Mouse (Mus musculus) telencephalon, adult 2 months (tissue): ENCODE results near the gene Hfe2.
"Not testable (repeated sequence)": the region's sequence is repeated elsewhere in the genome, so short reads cannot be mapped to it uniquely, and the experiment has no call there.

Source experiments
- DNase-seq: peaks from one replicate; pipeline ENCODE4 v3.0.0-alpha.2; 2011; ENCODE audit warnings: low read depth, low spot score

The Hfe2 gene

DNA sequence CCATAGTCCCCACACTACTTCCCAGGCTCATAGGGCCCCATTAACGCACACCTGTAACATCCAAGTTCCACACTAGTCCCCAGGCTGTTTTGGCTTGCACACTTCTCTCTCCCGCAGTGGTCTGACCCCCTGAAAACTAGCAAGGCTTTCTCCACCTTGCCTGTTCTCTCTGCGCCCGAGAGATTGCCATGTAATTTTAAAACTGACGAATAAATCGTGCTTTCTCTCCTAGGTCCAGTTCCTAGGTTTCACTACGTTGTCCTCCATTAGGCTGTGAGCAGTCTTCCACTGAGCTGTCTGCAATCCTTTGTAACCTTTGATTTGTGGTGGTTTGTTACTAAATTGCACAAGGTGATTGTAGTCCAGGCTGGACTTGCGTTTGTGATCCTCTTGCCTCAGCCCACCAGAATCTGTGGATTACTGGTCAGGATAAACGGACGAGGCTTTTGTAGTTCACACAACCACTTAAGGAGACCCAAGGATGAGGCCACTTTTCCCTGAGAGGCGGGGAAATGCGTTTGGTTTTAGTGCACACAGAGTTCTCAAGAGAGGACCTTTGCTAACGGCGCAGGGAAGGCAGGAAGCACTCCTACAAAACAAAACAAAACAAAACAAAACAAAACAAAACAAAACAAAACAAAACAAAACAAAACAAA, 28.2 kb upstream of the Hfe2 start:
- not testable (repeated sequence) for DNase-seq

DNA sequence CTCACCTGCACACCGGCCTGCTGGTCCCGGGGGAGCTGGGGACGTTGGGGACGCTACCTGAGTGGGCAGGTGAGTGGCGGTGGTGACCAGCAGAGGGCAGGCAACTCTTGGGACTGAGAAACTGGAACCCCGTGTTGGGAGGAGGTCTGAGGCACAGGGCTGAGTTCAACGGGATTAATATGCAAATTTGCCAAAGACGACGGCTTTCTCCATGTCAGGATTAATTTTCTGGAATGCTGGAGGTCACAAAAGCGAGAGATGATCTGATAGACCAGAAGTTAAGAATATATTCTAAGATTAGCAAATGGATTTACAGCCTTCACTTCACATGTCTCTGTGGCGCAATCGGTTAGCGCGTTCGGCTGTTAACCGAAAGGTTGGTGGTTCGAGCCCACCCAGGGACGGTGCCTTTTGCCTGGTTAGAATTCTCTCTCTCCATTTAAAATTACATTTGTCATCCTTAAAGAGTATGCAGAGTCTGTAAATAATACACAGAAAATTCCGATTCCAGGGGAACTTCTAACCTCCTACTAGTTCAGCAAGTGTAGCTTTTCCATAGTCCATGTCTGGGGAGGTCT, 27.4 kb upstream of the Hfe2 start:
- DNase-seq, result peak; percentile 44

DNA sequence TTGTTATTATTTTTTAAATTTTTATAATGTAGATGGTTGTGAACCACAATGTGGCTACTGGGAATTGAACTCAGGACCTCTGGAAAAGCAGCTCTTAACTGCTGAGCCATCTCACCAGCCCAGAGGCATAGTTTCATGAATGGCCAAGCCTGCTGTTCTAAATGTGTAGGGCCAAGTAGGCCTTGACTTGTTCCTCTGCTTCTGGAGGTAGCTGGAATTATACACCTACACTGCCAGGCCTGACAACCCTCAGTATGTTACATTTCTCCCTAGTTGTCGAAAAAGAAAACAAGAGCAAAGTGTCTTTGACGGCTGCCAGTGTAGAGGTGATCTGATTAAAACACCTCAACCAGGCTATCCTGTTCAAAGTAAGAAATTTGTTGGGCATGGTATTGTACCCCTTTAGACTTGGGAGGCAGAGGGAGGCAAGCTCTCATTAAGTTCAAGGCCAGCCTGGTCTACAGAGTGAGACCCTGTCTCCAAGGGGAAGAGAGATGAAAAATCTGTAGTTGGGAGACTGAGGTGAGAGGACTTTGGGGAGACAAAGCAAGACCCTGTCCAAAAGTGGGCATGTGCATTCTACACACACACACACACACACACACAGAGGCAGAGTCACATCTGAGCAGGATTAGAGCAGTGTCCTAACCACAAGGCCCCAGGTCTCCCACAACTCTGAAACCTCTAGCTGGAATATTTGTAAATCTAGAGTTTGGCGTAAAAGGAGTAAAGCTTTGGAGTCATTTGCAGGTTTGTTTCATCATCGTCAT, 26.3 kb upstream of the Hfe2 start:
- no peak for DNase-seq

DNA sequence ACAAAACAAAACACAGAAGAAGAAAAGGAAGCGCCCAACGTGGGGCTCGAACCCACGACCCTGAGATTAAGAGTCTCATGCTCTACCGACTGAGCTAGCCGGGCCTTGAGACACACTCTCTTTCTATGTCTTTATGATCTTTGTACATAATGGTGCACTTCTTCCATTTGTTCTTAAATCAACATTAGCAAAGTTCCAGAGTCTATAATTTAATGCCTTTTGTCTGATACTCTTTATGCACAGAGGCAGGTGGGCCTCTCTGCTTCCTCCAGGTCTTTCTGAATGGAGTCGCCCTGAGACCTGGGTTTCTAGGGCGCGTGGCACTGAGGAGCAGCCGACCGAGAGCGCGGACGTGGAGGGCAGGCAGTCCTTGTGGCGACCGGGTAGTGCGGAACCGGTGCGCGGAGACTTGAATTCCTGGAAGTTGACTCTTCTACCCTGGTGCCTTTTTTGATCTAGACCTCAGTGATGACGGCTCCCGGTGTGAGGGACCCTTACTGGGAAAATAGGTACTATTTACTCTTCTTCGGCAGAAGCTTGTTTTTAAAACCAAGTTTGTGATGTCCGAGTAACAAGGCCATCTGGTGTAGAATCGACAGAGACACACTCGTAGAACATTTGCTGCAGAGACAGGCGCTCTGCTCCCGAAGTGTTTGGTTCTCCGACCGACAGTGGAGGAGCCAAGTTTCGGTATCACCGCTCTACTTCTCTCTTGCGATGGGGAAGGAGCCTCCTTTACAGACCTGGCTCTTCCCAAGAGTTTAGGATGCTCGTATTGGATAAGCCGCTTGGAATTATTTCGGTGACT, 25.3 kb upstream of the Hfe2 start:
- DNase-seq, result peak; percentile 64

DNA sequence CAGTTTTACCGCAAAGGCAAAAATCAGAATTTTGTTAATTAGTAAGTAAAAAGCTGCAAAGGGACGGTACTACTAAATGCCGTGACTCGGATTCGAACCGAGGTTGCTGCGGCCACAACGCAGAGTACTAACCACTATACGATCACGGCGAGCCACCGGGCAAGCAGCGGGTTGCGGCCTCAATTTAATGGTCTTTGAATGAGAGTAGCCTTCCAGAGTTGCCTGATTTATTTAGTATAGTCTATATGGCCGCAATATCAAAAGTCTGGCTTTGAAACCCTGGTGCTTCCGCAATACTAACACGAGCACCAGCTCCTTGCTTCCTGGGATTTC, 24.7 kb upstream of the Hfe2 start:
- peak; percentile 76 for DNase-seq

DNA sequence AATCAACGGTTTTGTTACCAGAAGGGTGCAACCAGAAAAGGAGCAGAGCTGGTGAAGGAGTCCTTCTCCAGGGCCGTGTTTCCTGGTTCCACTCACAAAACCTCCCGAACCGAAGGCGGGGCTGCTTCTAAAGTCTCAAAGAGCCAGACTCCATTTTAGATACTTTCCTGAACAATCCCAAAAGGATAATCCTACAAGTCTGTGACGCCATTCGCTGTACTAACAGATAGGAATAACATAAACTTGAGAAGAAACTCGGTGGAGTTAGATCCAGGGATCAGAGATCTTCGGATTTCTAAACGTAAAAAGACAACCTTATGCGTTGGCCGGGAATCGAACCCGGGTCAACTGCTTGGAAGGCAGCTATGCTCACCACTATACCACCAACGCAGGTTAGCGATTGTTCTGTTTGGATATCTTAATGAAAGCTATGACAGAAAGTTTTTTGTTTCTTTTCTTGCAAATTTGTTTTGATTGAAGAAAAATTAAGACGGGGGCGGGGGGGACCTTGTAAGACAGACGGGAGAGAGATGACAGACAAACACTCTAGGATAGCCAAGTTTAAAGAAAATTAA, 24.2 kb upstream of the Hfe2 start:
- DNase-seq, result peak; percentile 55

DNA sequence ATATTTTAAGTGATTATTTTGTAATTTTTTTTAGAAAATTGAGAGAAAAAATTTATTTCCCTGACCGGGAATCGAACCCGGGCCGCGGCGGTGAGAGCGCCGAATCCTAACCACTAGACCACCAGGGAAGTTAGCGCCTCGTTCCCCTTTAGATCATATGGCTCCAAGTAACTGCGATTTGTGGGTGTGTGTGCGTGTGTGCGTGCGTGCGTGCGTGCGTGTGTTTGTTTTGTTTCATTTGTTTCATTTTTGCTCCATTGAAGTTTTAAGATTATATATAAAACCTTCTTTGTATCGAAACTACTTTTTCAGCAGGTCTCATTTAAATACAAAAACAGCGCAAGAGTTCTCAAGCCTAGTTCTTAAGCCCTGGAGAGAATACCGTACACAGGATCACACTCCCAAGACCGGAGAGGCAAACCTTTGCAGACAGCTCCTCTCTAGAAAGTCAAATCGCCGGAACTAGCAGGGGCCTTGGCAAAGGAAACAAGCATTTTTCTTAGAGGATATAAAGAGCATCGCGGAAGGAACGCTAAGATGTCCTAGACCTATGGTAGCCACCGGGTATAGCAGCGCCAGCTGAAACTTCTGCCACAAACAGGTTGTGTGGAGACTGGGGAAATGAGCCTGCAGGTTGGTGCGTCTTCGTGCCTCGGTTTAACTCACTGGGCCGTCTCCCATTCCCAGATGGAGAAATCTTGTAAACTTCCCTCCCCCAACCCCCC, 23.4 kb upstream of the Hfe2 start:
- peak; percentile 59 for DNase-seq

DNA sequence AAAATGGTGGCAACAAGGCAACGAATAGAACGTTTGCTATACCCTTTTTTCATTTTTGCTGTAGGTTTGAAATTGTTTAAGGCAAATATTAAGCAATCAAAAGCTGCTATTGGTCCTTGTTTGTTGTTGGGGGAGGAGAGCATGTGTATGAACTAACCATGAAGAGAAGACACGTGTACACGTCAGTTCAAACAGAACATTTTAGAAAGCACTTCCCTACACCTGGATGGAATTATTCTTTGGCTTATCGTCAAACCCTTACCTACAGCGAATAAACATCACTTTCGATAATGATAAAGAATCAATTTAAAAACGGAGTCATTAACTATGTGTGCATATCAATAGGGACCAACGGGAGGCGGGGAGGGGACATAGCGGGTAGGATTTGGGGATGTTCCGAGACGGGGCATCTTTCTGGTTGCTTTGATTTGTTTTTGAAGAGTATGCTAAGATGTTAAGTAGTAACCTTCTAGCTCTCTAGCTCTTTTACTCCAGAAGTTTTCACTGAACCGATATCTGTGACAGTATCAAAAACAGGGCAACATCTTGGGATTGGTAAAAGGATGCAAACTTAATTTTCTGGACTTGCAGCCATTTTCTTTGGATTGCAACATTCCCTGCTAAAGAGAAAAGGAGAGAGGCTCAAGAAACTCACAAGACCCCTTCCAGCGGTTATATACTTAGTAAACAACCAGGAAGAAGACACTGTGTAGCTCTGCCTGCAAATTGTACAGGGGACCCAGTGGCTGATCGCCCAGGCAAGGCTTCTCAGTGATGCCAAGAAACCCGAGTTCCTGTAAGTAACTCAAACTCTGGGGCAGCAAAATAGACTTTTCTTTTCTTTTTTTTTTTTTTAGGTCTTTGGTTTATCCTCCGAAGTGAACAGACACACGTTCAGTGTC, 22.5 kb upstream of the Hfe2 start:
- no peak for DNase-seq

DNA sequence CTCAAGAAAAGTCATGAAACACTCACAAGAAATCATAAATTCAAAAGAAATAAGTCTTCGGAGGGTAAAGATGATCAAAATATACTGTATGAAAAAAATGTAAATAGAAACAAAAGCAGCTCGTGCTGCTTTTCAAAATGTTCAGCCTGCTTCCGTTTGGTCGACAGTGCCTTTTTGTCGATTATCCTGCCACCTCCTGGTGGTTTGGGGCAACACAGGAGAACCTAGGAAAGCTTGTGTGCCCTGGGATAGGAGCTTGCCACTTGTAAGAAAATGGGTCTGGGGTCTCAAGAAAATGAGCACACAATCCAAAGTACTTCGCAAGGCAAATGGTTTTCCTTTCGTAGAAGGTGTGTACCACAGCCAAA, 21.9 kb upstream of the Hfe2 start:
- DNase-seq, result peak; percentile 39

DNA sequence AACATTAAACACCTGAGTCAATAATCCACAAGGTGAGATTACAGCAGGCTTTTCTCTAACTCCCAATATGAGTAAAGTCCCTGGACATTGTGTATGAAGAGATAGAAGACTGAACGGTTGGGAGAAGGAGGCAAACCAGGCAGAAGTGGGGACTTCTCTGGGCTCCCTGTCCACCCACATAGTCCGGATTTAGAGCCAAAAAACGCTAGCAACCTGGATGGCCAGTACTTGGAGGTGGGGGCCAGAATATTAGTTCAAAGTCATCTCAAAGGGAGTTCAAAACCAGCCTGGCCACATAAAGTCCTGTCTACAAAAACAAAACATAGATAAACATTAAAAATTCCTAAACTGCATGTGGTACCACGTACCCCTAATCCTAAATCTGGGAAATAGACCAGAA, 21.0 kb upstream of the Hfe2 start:
- DNase-seq, result no peak

DNA sequence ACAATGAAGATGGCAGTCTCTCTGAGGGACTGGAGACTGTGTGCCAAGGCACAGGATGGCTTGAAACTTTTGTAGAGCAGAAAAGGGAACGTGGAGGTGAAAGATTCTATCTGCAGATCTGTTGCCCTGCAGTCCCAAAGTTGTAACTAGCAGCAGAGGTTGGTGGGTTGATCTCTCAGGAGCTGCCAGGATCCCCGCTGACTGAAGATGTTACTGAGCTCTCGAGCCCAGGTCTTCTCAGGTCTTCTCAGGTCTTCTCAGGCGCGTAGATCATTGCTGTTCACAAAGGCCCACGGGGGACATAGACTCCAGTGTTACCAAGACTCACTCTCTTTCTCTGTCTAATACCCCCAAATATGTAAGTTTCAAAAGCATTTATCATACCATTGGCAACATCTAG, 20.0 kb upstream of the Hfe2 start:
- DNase-seq, result no peak

DNA sequence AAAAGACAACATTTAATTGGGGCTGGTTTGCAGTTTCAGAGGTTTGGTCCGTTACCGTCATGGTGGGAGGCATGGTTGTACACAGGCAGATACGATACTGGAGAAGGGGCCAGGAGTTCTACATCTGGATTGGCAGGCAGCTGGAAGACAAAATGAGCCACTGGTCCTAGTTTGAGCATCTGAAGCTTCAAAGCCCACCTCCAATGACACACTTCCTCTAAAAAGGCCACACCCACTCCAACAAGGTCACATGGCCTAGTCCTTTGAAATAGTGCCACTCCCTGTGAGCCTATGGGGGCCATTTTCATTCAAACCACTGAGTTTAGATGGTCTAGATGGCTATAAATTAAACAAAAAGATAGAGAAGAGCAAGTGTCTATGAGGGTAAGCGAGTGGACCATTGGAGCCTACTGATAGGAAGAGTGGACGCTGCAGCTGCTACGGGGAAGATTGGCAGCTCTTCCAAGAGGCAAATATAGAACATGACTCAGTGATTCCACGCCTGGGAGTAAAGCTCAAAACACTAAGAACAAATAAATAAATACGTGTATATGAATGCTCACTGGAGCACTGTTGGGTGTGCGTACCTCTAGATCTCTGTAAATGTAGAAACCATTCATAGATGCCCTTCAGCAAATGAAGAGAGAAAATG, 18.4 kb upstream of the Hfe2 start:
- no peak for DNase-seq

DNA sequence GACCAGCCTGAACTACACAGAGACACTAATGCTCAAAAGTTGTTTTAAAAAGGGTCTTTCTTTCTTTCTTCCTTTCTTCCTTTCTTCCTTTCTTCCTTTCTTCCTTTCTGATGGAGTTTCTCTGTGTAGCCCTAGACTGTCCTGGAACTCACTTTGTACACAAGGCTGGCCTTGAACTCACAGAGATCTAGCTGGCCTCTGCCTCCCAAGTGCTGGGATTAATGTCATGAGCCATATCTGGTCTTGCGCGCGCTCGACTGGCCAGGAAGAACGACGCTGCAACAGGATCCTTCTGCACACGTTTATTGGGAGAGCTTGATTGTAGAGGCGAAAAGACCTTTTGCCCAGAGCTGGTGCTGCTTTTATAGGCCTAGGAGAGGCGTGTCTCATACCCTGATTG, 17.0 kb upstream of the Hfe2 start:
- not testable (repeated sequence) for DNase-seq

DNA sequence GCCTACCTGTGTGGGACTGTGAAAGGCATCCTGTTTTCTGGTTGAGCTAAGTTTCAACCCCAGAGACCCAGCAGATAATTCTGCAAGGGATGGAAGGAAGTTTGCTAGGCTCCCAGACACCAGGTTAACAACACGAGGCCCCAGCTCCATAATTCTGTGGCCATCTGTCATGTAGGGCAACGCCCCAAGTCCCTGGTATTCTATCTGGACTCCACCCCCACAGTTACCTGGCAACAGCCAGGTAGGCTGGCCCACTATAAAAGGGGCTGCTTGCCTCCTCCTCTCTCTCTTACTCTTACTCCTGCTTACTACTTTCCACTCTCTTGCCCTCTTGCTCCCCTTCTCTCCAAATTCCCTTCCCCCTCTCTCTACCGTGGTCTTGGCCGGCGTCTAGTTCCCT, 4.8 kb upstream of the Hfe2 start:
- no peak for DNase-seq

DNA sequence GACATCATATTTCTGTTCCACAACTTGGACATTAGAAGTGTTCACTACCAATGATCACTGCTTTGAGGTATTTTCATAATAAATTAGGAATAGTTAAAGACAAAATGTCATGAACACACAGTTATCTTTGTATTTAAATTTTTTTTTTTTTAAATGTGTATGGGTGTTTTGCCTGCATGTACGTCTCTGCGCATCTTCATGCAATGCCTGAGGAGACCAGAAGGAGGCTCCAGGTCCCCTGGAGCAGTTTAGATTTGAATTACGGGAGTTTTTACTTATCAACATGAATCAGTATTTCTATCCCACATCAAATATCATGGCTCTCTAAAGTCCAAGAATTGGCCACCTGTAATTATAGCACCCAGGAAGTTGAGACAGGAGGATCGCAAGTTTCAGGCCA, 2.8 kb upstream of the Hfe2 start:
- DNase-seq, result no peak

DNA sequence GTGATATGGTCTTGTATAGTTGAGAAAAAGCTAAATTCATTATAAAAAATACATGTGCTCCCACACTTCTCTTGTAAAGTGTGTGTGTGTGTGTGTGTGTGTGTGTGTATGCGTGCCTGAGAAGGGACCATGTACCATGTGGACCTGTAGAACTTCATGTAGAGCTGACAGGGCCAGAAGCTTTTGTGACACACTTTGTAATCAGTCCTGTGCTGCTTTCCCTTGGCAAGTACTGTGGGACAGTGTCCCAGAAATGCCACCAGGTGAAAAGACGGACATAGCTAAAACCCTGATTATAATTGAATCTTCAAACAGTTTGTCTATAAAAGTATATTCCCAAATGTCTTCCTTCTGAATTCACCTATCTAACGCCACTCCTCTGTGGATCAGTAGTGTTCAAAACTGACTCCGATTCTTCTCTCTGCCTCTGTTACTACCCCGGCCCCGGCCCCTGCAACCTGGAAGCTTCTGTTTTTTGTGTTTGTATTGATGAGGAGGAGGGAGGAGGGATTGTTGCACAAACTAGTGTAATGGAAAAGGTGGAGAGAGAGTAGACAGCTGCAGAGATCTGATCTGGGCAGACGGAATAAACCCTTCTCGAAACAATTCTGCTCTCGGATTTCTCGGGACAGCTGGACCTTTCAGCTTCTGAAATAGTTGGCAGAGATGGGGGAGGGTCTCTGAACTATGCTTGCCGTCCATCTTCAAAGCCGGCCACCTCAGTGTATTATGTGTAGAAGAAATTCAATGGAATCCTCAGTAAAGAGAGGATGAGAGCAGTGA, 753 bp upstream of the Hfe2 start:
- no peak for DNase-seq

DNA sequence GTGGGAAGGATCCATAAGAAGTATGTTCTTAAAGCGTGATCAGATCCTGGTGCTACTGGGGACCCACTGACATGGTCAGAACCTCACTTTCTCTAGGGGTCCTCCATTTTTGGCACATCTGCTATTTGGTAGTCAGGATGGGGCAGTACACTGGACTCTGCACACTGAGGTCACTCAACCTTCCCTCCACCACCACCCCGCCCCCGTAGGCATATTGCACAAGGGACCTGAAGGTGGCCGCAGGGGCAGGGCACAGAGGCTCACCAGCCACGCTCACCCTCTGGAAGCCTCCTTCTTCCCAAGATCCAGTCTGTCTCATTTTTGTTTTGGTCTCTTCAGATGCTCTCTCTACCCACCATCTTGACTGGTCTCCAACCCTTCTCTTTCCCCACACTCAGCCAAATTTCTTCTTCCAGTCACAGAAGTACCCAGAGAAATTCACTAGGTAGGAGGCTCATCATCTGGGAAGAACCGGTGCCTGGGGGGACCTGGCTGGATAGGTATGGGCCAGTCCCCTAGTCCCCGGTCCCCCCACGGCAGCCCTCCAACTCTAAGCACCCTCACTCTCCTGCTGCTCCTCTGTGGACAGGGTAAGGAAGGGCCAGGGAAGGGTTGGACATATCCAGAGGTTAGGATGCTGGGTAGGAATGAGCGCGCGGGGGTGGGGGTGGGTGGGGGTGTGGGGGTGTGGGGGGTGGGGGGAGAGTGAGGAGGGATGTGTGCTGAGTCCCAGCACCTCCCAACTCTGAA, 1.2 kb downstream of the Hfe2 start:
- DNase-seq, result no peak

DNA sequence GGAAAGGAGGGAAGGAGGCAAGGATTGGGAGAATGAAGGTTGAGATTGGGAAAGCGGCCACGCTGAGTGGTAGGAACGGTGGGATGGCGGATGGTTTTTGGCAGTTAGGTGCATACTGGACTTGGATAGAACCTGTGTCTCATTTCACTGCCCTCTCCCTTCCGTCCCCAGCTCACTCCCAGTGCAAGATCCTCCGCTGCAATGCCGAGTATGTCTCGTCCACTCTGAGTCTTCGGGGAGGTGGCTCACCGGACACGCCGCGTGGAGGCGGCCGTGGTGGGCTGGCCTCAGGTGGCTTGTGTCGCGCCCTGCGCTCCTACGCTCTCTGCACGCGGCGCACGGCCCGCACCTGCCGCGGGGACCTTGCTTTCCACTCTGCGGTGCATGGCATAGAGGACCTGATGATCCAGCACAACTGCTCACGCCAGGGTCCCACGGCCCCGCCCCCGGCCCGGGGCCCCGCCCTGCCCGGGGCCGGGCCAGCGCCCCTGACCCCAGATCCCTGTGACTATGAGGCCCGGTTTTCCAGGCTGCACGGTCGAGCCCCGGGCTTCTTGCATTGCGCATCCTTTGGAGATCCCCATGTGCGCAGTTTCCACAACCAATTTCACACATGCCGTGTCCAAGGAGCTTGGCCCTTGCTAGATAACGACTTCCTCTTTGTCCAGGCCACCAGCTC, 2.0 kb downstream of the Hfe2 start:
- DNase-seq, result no peak
